Mouse (Mus musculus): ENCODE results near the gene Cd68. TPM values are rescaled to one million over a fixed set of nuclear protein-coding genes. Genes with fewer than 3 reads are reported as not detected.
A peak's percentile ranks its signal among the peaks of the same experiment; 100 is the strongest.
"Not testable (repeated sequence)": the region's sequence is repeated elsewhere in the genome, so short reads cannot be mapped to it uniquely, and the experiment has no call there.

Cd68 gene
- total RNA-seq, 1 experiment from 2014 or later = 14.2 TPM

DNA sequence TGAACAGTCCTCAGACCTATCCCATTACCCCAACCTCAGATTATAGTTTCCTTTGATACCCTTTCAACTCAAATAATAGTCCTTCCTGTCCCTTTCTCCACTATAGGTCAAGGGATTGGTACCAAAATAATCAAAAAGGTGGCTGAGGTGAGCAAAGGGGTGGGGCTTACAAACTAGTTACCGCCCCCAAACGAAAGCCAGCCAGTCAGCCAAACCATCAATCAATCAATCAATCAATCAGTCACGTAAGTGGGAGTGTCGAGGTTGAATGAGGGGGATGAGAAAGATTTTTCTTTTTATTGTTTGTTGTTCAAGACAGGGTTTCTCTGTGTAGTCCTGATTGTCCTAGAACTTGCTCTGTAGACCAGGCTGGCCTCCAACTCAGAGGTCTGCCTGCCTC, 42.9 kb downstream of the Cd68 start:
- DNase-seq = no peak

DNA sequence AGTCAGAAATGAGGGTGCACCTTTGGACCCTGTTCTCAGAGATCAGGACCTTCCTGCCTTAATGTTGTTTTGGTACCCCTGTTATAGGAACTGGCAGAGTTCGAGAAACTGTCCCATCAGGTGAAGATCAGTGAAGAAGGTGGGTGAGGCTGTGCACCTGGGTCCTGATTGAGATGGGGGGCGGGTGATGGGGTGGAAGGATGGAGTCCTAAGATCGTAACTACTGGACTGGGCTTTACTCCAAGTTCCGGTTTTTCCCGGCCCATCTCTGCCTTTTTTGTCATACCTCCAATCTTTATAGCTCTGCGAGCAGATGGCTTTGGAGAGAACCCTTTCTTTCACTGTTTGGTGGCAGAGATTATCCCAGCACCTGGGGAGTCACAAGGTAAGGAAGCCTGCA, 43.5 kb downstream of the Cd68 start:
- no peak for DNase-seq

DNA sequence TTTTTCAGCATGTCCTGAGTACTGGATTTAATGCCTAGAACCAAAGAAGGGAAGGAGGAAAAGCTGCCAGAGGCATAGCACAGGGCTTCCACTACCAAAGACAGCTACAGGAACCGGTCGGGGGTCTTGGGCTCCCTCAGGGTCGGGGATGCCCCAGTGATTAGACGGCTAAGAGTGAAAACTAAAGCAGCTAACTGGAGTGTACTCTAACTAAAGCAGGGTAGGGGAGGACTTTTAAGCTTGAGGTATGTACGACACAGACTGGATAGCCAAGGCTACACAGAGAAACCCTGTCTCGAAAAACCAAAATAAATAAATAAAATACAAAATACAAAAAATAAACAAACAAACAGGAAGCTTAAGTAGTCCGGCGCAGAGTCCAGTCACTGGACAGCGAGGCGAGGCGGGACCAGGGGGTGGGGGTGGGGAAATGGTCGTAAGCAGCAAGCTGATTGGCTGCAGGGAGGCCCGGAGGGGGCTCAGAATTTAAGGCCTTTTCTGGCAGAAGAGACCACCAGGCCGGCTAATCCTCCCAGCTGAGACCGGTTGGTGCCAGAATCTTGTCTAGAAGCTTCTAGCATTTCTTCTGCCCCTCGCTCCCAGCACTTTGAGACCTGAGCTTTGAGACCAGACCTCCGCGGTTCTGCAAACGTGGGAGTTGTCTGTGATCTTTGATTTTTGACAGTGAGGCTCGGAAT, 44.2 kb downstream of the Cd68 start, which contains the start of gene Sat2:
Sat2 (plus strand) TSS at position 454 of the 698 bp plus-strand sequence.
- DNase-seq = peak; percentile 63

DNA sequence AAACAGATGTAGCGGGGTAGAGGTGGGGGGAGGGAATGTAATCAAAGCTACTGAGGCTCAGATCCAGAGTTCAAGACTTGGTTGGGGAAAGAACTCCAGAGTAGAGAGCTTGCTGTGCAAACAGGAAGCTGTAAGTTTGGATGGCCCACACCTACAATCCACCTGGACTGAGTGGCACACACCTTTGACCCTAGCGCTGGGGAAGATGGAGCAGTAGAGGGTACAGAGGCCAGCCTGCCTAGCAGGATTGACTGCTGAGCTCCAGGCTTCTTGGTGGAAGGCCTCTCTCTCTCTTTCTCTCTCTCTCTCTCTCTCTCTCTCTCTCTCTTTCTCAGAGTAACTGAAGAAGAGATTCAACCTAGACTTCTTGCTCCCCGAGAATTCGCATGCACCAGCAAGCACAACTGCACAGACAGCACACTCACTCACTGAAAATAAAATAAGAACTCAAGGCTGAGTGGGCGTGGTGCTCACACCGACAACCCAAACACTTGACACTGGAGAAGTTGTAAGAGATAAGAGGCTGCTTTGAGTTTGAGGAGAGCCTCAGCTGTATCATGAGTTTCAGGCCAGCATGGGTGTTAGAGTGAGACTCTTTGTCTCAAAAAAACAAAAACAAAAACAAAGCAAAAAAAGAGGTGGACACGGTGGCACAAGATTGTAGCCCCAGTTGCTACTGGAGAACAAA, 45.4 kb downstream of the Cd68 start:
- no peak for DNase-seq

DNA sequence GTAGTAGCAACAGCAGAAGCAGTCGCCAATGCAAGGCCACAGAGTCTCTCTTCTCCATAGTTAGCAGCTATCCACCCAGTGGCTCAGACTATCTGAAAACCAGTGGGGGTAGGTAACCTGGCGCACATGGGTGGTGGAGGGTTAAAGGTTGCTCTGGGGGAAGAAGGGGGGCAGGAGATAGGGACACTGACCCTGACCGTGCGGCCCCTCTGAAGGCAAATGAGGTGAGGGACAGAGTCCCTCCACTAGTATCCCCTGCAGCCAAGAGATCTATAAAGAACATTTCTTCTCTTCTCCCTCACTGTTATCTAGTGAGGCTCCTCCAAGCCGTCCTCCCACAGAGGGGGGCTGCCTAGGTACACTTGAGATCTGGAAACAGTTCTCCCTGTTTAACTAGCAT, 48.1 kb downstream of the Cd68 start, which contains the start of gene Shbg:
Shbg (minus strand) TSS at position 101 of the 400 bp plus-strand sequence.
- DNase-seq = no peak

DNA sequence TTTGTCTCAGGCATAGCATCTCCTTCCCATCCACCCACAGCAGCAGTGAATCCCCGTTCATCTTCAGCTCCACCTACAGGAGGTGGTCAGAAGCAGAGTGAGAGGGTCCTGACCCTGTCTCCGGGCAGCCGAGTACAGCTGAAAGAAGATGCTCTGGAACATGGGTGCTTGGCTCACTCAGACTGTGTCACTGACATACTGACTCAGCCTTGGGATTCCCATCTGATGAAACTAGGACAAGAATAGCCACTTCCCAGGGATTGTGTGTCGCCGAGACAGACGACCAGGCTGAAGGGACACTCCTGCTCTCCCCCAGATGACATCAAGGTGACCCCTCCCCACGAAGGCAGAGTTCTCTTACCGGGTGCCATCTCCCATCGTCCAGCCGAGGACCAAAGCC, 49.2 kb downstream of the Cd68 start:
- no peak for DNase-seq

DNA sequence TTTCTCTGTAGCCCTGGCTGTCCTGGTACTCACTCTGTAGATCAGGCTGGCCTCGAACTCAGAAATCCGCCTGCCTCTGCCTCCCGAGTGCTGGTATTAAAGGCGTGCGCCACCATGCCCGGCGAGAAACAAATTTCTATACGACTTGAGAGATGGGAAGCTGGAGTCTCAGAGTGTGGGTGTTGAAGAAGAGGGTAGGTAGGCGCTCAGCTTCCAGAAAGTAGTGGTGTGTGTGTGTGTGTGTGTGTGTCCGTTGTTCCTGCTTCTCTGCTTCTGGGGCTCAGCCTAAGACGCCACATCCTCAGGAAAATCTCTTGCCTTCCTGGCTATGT, 51.7 kb downstream of the Cd68 start:
- not testable (repeated sequence) for DNase-seq

Small RNA genes lying within 50 kb of the gene (microRNA-seq; reads per million reads assigned to microRNA genes)
- gene Mir1934 = 3.6 to 4.5 reads per million in 2 experiments
- 0 reads per million in 2 experiments for gene Mir467f

Other genes with a start within 250 kb of the Cd68 start
- 0.05 and 0.76 TPM in 2 replicates for gene Dnah2, start 117.0 kb downstream of the Cd68 start, total RNA-seq (2021)
- 0.38 and 1.5 TPM in 2 replicates for gene Efnb3, start 105.9 kb downstream of the Cd68 start, total RNA-seq (2021)
- 12.5 and 12.9 TPM in 2 replicates for gene Wrap53, start 85.9 kb downstream of the Cd68 start, total RNA-seq (2021)
- gene Trp53, start 85.8 kb downstream of the Cd68 start, total RNA-seq (2021) = 74.1 and 81.7 TPM in 2 replicates
- gene Atp1b2, start 60.2 kb downstream of the Cd68 start, total RNA-seq (2021) = 34.0 and 38.0 TPM in 2 replicates
- not detected in 2 replicates for gene Shbg, start 48.2 kb downstream of the Cd68 start, total RNA-seq (2021)
- gene Sat2, start 44.1 kb downstream of the Cd68 start, total RNA-seq (2021) = 6.7 and 16.9 TPM in 2 replicates
- gene Fxr2, start 33.2 kb downstream of the Cd68 start, total RNA-seq (2021) = 89.7 and 101 TPM in 2 replicates
- 0.39 TPM in 1 of 2 replicates, not detected in the other for gene Sox15, start 10.8 kb downstream of the Cd68 start, total RNA-seq (2021)
- gene Mpdu1, start 3.5 kb downstream of the Cd68 start, total RNA-seq (2021) = 123 and 137 TPM in 2 replicates
- 624 and 654 TPM in 2 replicates for gene Eif4a1, start 6.3 kb upstream of the Cd68 start, total RNA-seq (2021)
- 91.6 and 91.8 TPM in 2 replicates for gene Senp3, start 15.9 kb upstream of the Cd68 start, total RNA-seq (2021)
- gene Tnfsf13, start 19.6 kb upstream of the Cd68 start, total RNA-seq (2021) = 3.8 and 4.1 TPM in 2 replicates
- gene Tnfsf12, start 29.7 kb upstream of the Cd68 start, total RNA-seq (2021) = 16.6 and 25.6 TPM in 2 replicates
- gene Tnfsfm13, start 29.9 kb upstream of the Cd68 start, total RNA-seq (2021) = 3.8 and 4.6 TPM in 2 replicates
- 98.5 and 101 TPM in 2 replicates for gene Polr2a, start 92.5 kb upstream of the Cd68 start, total RNA-seq (2021)
- not detected in 2 replicates for gene Slc35g3, start 95.8 kb upstream of the Cd68 start, total RNA-seq (2021)
- gene Zbtb4, start 99.8 kb upstream of the Cd68 start, total RNA-seq (2021) = 39.5 and 65.8 TPM in 2 replicates
- 1.8 and 2.4 TPM in 2 replicates for gene Chrnb1, start 129.8 kb upstream of the Cd68 start, total RNA-seq (2021)
- 3.6 and 3.9 TPM in 2 replicates for gene Fgf11, start 135.7 kb upstream of the Cd68 start, total RNA-seq (2021)
- not detected in 2 replicates for gene Tmem102, start 139.5 kb upstream of the Cd68 start, total RNA-seq (2021)
- not detected in 2 replicates for gene Gm39566, start 149.1 kb upstream of the Cd68 start, total RNA-seq (2021)
- not detected in 2 replicates for gene Spem2, start 152.3 kb upstream of the Cd68 start, total RNA-seq (2021)
- not detected in 2 replicates for gene Spem1, start 156.0 kb upstream of the Cd68 start, total RNA-seq (2021)
- 18.6 and 19.7 TPM in 2 replicates for gene Nlgn2, start 171.6 kb upstream of the Cd68 start, total RNA-seq (2021)
- gene Tmem256, start 172.4 kb upstream of the Cd68 start, total RNA-seq (2021) = 149 and 152 TPM in 2 replicates
- gene Plscr3, start 180.2 kb upstream of the Cd68 start, total RNA-seq (2021) = 43.8 and 52.9 TPM in 2 replicates
- not detected in 2 replicates for gene Tnk1, start 192.6 kb upstream of the Cd68 start, total RNA-seq (2021)
- not detected in 2 replicates for gene Tmem95, start 211.9 kb upstream of the Cd68 start, total RNA-seq (2021)
- 4.4 and 4.9 TPM in 2 replicates for gene Kctd11, start 215.3 kb upstream of the Cd68 start, total RNA-seq (2021)
- gene Acap1, start 229.4 kb upstream of the Cd68 start, total RNA-seq (2021) = 0.30 TPM in 1 of 2 replicates, not detected in the other
- 1.2 and 2.6 TPM in 2 replicates for gene 2810408A11Rik, start 234.8 kb upstream of the Cd68 start, total RNA-seq (2021)
- 52.4 and 55.5 TPM in 2 replicates for gene Neurl4, start 234.9 kb upstream of the Cd68 start, total RNA-seq (2021)
- 62.5 and 70.2 TPM in 2 replicates for gene Gps2, start 247.7 kb upstream of the Cd68 start, total RNA-seq (2021)